Mouse (Mus musculus) testis, adult 2 months (tissue): ENCODE measurements around the gene Dnajc9.

ENCODE experiments used
- CTCF ChIP-seq: fragments of 200-500 bp; IDR thresholded peaks from 2 replicates; pipeline ENCODE4 v1.5.1; 2012; ENCODE audit warnings: low read depth, mild to moderate bottlenecking, inconsistent platforms, low read length, moderate library complexity; ENCODE audit not compliant: control insufficient read depth, insufficient read depth, insufficient replicate concordance
- POLR2A ChIP-seq: fragments of 200-500 bp; IDR thresholded peaks from 2 replicates; pipeline ENCODE4 v1.6.1; 2012; ENCODE audit warnings: low read depth, mild to moderate bottlenecking, inconsistent platforms, low read length, moderate library complexity; ENCODE audit not compliant: control insufficient read depth

GRCm38 (mm10) chr14:20370798-20371197, 17.9 kb downstream of the Dnajc9 start:
- TF ChIP-seq CTCF = no peak
- no peak for TF ChIP-seq POLR2A
